Mouse (Mus musculus): ENCODE measurements around the gene Vsx1. TPM values are rescaled to one million over a fixed set of nuclear protein-coding genes. Genes with fewer than 3 reads are reported as not detected.

Gene Vsx1
- polyA plus RNA-seq, 1 experiment from 2014 or later: not detected

DNA sequence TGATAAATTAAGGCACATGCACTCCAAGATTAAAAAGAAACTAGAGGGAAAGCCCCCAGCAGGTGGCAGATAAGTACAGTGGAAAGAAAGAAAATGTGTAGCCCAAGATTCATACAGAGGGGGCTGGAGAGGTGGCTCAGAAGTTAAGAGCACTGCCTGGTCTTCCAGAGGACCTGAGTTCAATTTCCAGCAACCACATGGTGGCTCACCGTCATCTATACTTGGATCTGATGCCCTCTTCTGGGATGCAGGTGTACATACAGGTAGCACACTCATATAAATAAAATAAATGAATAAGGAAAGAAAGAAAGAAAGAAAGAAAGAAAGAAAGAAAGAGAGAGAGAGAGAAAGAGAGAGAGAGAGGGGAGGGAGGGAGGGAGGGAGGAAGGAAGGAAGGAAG is 13.6 kb downstream of the Vsx1 start:
- H3K27ac ChIP-seq (ENCODE audit: low read length): no peak overlapping the region
- no peak for ATAC-seq

GRCm38 (mm10) chr2:150674900-150675299 is 14.3 kb downstream of the Vsx1 start:
- WGBS: 0% methylated on average over 2 of the region's 2 CpGs
- DNase-seq (ENCODE audit: low spot score): peak; percentile 81

More for the DNA sequence above, 13.6 kb downstream of the Vsx1 start:
- H3K4me1 ChIP-seq (ENCODE audit: insufficient read depth, low read depth, low read length): no peaks in the 10 kb centered on the region
- H3K4me2 ChIP-seq (replicated peaks; ENCODE audit: low read depth, low read length): no peak overlapping the region
- no peak for DNase-seq (ENCODE audit: low spot score)
- no peaks in the 10 kb centered on the region for H3K9me3 ChIP-seq (ENCODE audit: low read length)
- 15% methylated on average over 1 of the region's 1 CpGs for WGBS
- H3K27me3 ChIP-seq (replicated peaks; ENCODE audit: insufficient read depth, low read length): no peaks in the 10 kb centered on the region
- no peaks in the 10 kb centered on the region for H3K36me3 ChIP-seq (ENCODE audit: insufficient read depth, low read length)
- no peak overlapping the region for H3K4me3 ChIP-seq (ENCODE audit: low read depth, low read length)
- no peak overlapping the region for H3K9ac ChIP-seq (replicated peaks; ENCODE audit: low read depth)
- TF ChIP-seq EP300 (IDR thresholded peaks at IDR 0.05) (no peak), CTCF (IDR thresholded peaks at IDR 0.05) (peak; percentile 29)

GRCm38 (mm10) chr2:150673929-150674328 is 15.2 kb downstream of the Vsx1 start:
- DNase-seq (ENCODE audit: low spot score): peak; percentile 30
- Histone ChIP-seq H3K4me2 (replicated peaks; ENCODE audit: low read depth, low read length) (no peak overlapping the region), H3K4me3 (ENCODE audit: low read depth, low read length) (no peak overlapping the region), H3K9me3 (ENCODE audit: low read length) (no peaks in the 10 kb centered on the region), H3K27me3 (replicated peaks; ENCODE audit: insufficient read depth, low read length) (no peaks in the 10 kb centered on the region), H3K36me3 (ENCODE audit: insufficient read depth, low read length) (no peaks in the 10 kb centered on the region), H3K27ac (ENCODE audit: low read length) (no peak overlapping the region), H3K9ac (replicated peaks; ENCODE audit: low read depth) (no peak overlapping the region), H3K4me1 (ENCODE audit: insufficient read depth, low read depth, low read length) (no peaks in the 10 kb centered on the region)
- ATAC-seq: no peak; the same call in 1 of the 2 replicates
- 79% methylated on average over 11 of the region's 11 CpGs for WGBS
- TF ChIP-seq EP300 (IDR thresholded peaks at IDR 0.05) (no peak), CTCF (IDR thresholded peaks at IDR 0.05) (no peak)

More at GRCm38 (mm10) chr2:150674900-150675299, 14.3 kb downstream of the Vsx1 start:
- ATAC-seq: peak; percentile 72
- Histone ChIP-seq H3K9me3 (ENCODE audit: low read length) (no peaks in the 10 kb centered on the region), H3K4me1 (ENCODE audit: insufficient read depth, low read depth, low read length) (no peaks in the 10 kb centered on the region), H3K27ac (ENCODE audit: low read length) (no peak overlapping the region), H3K27me3 (replicated peaks; ENCODE audit: insufficient read depth, low read length) (no peaks in the 10 kb centered on the region), H3K9ac (replicated peaks; ENCODE audit: low read depth) (no peak overlapping the region), H3K4me3 (ENCODE audit: low read depth, low read length) (no peak overlapping the region), H3K36me3 (ENCODE audit: insufficient read depth, low read length) (no peaks in the 10 kb centered on the region), H3K4me2 (replicated peaks; ENCODE audit: low read depth, low read length) (no peak overlapping the region)
- TF ChIP-seq CTCF (IDR thresholded peaks at IDR 0.05) (peak; percentile 89), EP300 (IDR thresholded peaks at IDR 0.05) (no peak)

DNA sequence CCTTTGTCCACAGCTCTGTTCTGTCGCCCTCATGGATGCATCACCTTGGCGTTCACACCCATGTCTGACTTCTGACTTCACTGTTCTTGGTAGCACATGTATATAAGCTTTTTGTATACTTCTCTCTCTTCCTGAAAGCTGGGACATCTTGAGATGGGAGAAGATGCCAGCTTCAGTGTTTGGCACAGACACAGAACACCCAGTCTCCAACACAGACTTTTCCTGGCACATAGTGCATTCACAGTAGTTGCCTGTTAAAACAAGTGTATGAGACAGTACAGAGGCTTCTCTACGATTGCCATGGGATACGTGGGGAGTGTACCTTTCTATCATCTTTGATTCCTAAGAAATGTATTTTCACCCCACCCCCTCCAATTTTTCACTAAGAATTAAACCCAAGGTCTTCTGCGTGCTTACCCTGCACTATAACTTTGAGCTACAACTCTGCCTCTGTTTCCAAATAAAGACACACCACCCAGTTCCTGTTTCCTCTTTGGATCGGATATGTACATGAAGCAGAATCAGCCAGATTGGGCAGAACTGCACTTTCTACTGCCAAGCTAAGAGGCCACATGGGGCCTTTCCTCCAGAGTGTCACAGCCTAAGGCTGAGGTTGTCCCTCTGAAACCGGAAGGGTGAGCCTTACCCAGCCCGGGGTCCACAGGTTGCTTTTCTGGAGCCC is 17.4 kb downstream of the Vsx1 start:
- no peaks in the 10 kb centered on the region for H3K36me3 ChIP-seq (ENCODE audit: insufficient read depth, low read length)
- no peak for ATAC-seq
- DNase-seq (ENCODE audit: low spot score): no peak

DNA sequence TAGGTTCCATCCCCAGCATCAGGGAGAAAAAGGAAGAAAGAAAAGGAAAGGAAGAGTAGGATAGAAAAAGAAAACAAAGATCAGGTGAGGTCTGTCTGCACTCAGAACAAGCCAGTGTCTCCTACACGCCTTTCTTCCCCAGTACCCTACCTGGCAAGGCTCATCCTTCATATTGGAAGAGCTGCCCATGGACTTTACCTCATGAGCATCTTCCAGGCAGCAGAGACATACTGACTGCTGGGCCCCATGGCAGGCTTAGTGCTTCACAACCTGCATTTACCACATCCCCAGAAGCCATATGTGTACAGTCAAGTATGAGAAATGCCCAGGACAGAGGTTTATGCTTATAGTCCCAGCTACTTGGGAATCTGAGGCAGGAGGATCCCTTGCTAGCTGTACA is 18.2 kb downstream of the Vsx1 start:
- DNase-seq (ENCODE audit: low spot score) (no peak), ATAC-seq (no peak)
- TF ChIP-seq CTCF (IDR thresholded peaks at IDR 0.05) (no peak), EP300 (IDR thresholded peaks at IDR 0.05) (no peak)
- Histone ChIP-seq H3K4me2 (replicated peaks; ENCODE audit: low read depth, low read length) (no peak overlapping the region), H3K4me3 (ENCODE audit: low read depth, low read length) (no peak overlapping the region), H3K27ac (ENCODE audit: low read length) (no peak overlapping the region), H3K4me1 (ENCODE audit: insufficient read depth, low read depth, low read length) (peaks cover 4% of the 10 kb centered on the region; the same call in 1 of the 2 replicates), H3K9me3 (ENCODE audit: low read length) (no peaks in the 10 kb centered on the region), H3K9ac (replicated peaks; ENCODE audit: low read depth) (no peak overlapping the region), H3K27me3 (replicated peaks; ENCODE audit: insufficient read depth, low read length) (no peaks in the 10 kb centered on the region), H3K36me3 (ENCODE audit: insufficient read depth, low read length) (no peaks in the 10 kb centered on the region)
- WGBS: 95% methylated on average over 1 of the region's 1 CpGs

More for the DNA sequence above, 17.4 kb downstream of the Vsx1 start:
- Histone ChIP-seq H3K4me3 (ENCODE audit: low read depth, low read length) (no peak overlapping the region), H3K27ac (ENCODE audit: low read length) (no peak overlapping the region), H3K4me2 (replicated peaks; ENCODE audit: low read depth, low read length) (no peak overlapping the region), H3K9me3 (ENCODE audit: low read length) (no peaks in the 10 kb centered on the region), H3K27me3 (replicated peaks; ENCODE audit: insufficient read depth, low read length) (no peaks in the 10 kb centered on the region), H3K9ac (replicated peaks; ENCODE audit: low read depth) (no peak overlapping the region), H3K4me1 (ENCODE audit: insufficient read depth, low read depth, low read length) (peaks cover 4% of the 10 kb centered on the region; the same call in 1 of the 2 replicates)
- TF ChIP-seq CTCF (IDR thresholded peaks at IDR 0.05) (no peak), EP300 (IDR thresholded peaks at IDR 0.05) (no peak)
- 67% methylated on average over 8 of the region's 8 CpGs for WGBS

GRCm38 (mm10) chr2:150669454-150670045 is 19.6 kb downstream of the Vsx1 start:
- no peak overlapping the region for H3K9ac ChIP-seq (replicated peaks; ENCODE audit: low read depth)
- H3K4me3 ChIP-seq (ENCODE audit: low read depth, low read length): no peak overlapping the region
- ATAC-seq: peak; percentile 18; the same call in 1 of the 2 replicates
- peak overlapping the region; percentile 15; the same call in 1 of the 2 replicates for H3K27ac ChIP-seq (ENCODE audit: low read length)
- no peaks in the 10 kb centered on the region for H3K36me3 ChIP-seq (ENCODE audit: insufficient read depth, low read length)
- WGBS: 41% methylated on average over 2 of the region's 2 CpGs
- H3K27me3 ChIP-seq (replicated peaks; ENCODE audit: insufficient read depth, low read length): no peaks in the 10 kb centered on the region
- peak; percentile 55 for DNase-seq (ENCODE audit: low spot score)
- no peaks in the 10 kb centered on the region for H3K9me3 ChIP-seq (ENCODE audit: low read length)
- no peak for TF ChIP-seq CTCF (IDR thresholded peaks at IDR 0.05)
- TF ChIP-seq EP300 (IDR thresholded peaks at IDR 0.05): no peak
- H3K4me1 ChIP-seq (ENCODE audit: insufficient read depth, low read depth, low read length): peaks cover 4% of the 10 kb centered on the region; the same call in 1 of the 2 replicates
- H3K4me2 ChIP-seq (replicated peaks; ENCODE audit: low read depth, low read length): no peak overlapping the region

Measured in lung, postnatal 0 days (tissue).